Mouse (Mus musculus) central nervous system, embryonic 18 days (tissue): ENCODE measurements around the gene Paf1. TPM values are rescaled to one million over a fixed set of nuclear protein-coding genes. Genes with fewer than 3 reads are reported as not detected.

Experiments used
- polyA plus RNA-seq: library from polyadenylated mRNA; depleted of rRNA; stranded (reverse); fragments of >200 nt; gene quantifications from 2 replicates; pipeline ENCODE4 v1.2.3, GENCODE M21; 2012; rRNA removed

Gene Paf1
- polyA plus RNA-seq = 104 and 110 TPM in 2 replicates

DNA sequence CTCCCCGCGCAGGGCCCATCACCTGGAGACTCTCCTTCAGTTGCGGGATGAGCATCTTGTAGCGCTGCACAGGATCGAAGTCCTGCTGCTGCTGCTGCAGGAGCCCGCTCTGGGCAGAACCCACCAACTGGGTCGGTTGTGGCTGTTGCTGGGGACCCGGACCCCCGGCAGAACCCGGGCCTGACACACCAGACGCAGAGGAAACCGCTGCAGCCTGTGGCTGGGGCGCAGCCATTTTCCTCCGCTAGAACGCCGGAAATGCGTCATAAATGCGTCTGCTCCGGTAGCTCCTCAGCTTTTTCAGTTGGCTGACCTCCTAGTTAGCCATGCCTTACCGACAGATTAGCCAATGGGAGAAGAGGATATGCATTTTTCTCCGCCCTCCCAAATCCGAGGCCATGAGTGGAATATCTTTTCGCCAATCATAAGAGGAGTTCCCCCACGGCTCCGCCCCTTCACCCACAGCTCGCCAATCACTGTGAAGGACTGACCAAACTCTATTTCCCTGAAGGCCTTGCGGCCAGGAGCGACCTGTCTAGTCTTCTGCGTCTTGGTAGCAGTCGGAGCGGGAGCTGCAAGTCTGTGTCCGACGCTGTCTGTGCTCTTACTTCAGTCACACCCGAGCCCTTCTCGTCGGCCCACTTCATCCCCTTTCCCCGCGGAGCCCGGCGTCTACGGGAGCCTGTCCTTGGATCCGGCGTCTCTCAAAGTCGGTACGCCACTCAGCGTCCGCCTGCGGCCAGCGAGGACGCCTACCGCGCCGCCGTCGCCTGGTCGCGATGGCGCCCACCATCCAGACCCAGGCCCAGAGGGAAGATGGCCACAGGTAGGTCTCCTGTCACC lies at the start of gene Paf1, which contains the start of gene Med29:
Gene Paf1 (plus strand): TSS at position 523 of the 843 bp plus-strand sequence.
Gene Med29 (minus strand): TSS at position 280 of the 843 bp plus-strand sequence.

GRCm38 (mm10) chr7:28350155-28350883 lies 42.4 kb upstream of the Paf1 start, which contains the start of gene Rps16:
Gene Rps16, plus strand, starts transcription at chr7:28350652.

GRCm38 (mm10) chr7:28372251-28373108 lies 20.3 kb upstream of the Paf1 start, which contains the start of gene Plekhg2:
Gene Plekhg2, minus strand, starts transcription at chr7:28372599.

GRCm38 (mm10) chr7:28380237-28381016 lies 12.3 kb upstream of the Paf1 start, which contains the start of gene Zfp36:
Gene Zfp36, minus strand, starts transcription at chr7:28380253.

GRCm38 (mm10) chr7:28436932-28437570 lies 44.3 kb downstream of the Paf1 start, which contains the start of gene Gmfg:
Gene Gmfg, plus strand, starts transcription at chr7:28437447.

Other genes starting within 250 kb of the Paf1 start
- 203 and 219 TPM in 2 replicates for gene Fbl, start 223.2 kb upstream of the Paf1 start, polyA plus RNA-seq
- gene Dyrk1b, start 213.5 kb upstream of the Paf1 start, polyA plus RNA-seq = 24.1 and 28.7 TPM in 2 replicates
- 78.5 and 79.8 TPM in 2 replicates for gene Eid2, start 125.1 kb upstream of the Paf1 start, polyA plus RNA-seq
- 46.2 and 47.3 TPM in 2 replicates for gene Eid2b, start 115.2 kb upstream of the Paf1 start, polyA plus RNA-seq
- gene Selenov, start 101.8 kb upstream of the Paf1 start, polyA plus RNA-seq = 1.9 and 2.3 TPM in 2 replicates
- gene Dll3, start 90.7 kb upstream of the Paf1 start, polyA plus RNA-seq = 13.5 and 13.6 TPM in 2 replicates
- 87.3 and 91.7 TPM in 2 replicates for gene Timm50, start 80.9 kb upstream of the Paf1 start, polyA plus RNA-seq
- gene Supt5, start 54.2 kb upstream of the Paf1 start, polyA plus RNA-seq = 98.1 and 101 TPM in 2 replicates
- 1,114 and 1,140 TPM in 2 replicates for gene Rps16, start 42.3 kb upstream of the Paf1 start, polyA plus RNA-seq
- gene Plekhg2, start 20.4 kb upstream of the Paf1 start, polyA plus RNA-seq = 13.5 and 19.5 TPM in 2 replicates
- gene Zfp36, start 12.7 kb upstream of the Paf1 start, polyA plus RNA-seq = 2.6 and 4.6 TPM in 2 replicates
- 43.0 and 44.9 TPM in 2 replicates for gene Med29, start 243 bp upstream of the Paf1 start, polyA plus RNA-seq
- gene Gmfg, start 44.5 kb downstream of the Paf1 start, polyA plus RNA-seq = 2.9 TPM in 2 replicates
- 58.8 and 65.9 TPM in 2 replicates for gene Lrfn1, start 59.0 kb downstream of the Paf1 start, polyA plus RNA-seq
- gene Ifnl2, start 117.5 kb downstream of the Paf1 start, polyA plus RNA-seq = not detected in 2 replicates
- not detected in 2 replicates for gene Ifnl3, start 129.9 kb downstream of the Paf1 start, polyA plus RNA-seq
- not detected in 2 replicates for gene Sycn, start 147.9 kb downstream of the Paf1 start, polyA plus RNA-seq
- gene Nccrp1, start 154.3 kb downstream of the Paf1 start, polyA plus RNA-seq = 0.20 and 3.1 TPM in 2 replicates
- gene Samd4b, start 205.2 kb downstream of the Paf1 start, polyA plus RNA-seq = 53.4 and 61.8 TPM in 2 replicates
- 11.0 and 12.7 TPM in 2 replicates for gene Pak4, start 205.2 kb downstream of the Paf1 start, polyA plus RNA-seq
- gene Acp7, start 238.4 kb downstream of the Paf1 start, polyA plus RNA-seq = 0.22 and 0.92 TPM in 2 replicates